Mouse (Mus musculus) cerebellum, adult 9-11 months (tissue): ENCODE results near the gene Sec24c.
"Not testable (repeated sequence)": the region's sequence is repeated elsewhere in the genome, so short reads cannot be mapped to it uniquely, and the experiment has no call there.

Experiments used
- DNase-seq: peaks from one replicate; pipeline ENCODE4 v3.0.0; 2022

The Sec24c gene

DNA sequence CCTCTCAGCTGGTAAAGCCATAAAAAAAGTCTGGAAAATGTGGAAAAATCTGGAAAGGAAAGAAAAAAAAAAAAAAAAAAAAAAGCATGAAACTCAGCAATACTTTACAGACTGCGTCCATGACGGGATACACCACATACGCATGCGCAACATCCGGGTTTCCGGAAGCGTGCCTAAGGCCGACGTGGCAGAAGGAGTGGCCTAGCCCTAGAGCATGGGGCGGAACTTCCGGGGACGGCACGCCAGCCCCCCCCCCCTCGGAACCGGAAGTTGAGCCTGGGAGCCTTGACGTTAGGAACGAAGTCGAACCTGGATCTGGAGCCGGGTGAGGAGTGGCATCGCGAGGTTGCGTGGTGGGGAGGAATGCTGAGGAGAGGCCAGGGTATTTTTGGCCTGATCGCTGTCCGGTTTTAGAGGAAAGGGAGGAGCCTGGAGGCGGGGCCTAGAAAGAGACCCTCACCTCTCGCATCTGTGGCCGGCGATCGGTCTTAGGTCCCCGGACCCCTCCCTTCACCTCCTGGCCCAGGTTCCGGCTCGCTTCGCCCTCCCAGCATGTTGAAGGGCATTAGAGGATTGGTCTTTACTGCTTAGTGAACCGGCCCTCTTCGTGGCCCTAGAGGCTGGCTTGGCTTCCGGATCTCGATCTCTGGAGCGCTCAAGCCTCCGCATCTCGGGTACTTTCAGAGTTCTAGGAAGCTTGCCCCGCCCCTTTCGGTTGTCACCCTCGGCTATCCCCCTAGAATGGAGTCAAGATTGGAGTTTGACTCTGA lies at the start of gene Sec24c:
Gene Sec24c, plus strand, starts transcription at position 245 of the 770 bp plus-strand sequence.
- DNase-seq, result peak; percentile 97

GRCm38 (mm10) chr14:20626447-20626846 lies 47.7 kb upstream of the Sec24c start:
- no peak for DNase-seq

DNA sequence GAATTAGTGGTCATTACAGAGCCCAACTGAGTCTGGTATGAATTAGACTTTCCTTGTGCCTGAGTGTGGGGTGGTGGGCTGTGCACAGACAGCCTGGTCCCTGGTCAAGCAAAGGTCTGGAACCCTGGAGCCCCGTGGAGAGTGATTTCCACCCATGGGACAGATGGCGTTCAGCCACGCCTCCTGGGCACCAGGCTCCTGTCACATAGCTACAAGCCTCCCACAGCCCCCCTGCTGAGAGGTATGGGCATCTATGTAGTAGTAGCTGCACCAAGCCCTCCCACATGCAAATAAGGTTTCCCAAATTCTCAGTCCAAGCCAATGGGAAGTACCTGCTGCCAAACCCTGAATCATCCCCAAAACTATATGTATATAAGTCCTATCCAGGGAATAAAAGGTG lies 47.1 kb upstream of the Sec24c start:
- DNase-seq, result peak; percentile 35

DNA sequence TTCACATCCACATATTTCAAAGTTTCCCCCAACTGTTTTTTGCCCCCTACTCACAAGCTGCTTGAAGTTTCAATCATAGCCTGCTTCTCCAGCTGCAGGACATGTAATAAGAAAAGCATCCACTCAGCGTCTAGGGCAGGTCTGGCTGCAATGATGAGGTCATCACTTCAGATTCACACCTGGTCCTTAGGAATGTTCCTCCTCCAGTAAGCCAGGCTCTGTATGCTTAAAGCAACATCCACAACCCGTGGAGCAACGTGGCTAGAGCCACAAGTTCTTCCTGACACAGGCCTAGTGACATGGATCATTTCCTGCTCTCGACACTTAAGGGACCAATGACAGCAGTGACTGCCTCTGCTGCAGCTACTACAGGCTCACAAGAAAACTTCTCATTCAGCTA lies 42.9 kb upstream of the Sec24c start:
- DNase-seq, result no peak

- DNase-seq, result no peak
Observed at GRCm38 (mm10) chr14:20635546-20635945, 38.6 kb upstream of the Sec24c start.

DNA sequence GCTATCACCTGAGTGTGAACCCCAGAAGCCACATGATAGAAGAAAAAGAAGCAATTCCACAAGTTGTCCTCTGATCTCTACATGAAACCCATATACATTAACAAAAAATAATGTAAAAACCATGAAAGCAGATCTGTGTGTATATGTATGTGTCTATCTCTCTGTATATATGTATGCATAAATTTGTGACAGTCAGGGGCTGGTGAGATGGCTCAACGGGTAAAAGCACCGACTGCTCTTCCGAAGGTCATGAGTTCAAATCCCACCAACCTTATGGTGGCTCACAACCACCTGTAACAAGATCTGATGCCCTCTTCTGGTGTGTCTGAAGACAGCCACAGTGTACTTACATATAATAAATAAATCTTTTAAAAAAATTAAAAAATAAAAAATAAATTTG lies 37.1 kb upstream of the Sec24c start:
- not testable (repeated sequence) for DNase-seq

DNA sequence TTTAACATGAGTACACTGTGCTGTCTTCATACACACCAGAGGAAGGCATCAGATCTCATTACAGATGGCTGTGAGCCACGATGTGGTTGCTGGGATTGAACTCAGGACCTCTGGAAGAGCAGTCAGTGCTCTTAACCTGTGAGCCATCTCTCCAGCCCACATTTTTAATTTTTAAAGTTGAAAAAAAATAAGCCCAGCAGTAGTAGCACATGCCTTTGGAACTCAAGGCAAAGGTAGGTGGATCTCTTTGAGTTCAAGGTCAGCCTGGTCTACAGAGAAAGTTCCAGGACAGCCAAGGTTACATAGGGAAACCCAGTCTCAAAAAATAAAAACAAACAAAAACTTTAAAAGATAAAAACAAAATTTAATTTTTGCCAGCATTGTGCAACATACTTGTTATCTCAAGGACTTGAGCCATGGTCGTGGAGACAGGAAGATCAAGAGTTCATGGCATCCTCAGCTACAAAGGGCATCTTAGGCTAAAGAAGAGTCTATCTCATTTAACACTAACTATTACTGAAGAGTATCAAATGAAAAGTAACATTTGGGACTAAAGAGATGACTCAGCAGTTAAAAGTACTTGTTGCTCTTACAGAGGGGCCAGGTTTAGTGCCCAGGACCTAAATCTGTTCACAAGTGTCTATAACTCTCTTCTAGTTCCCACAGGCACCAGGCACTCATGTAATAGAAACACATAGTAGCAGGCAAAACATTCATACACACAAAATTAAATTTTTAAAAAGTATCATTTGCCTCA lies 36.1 kb upstream of the Sec24c start:
- DNase-seq, result no peak

GRCm38 (mm10) chr14:20638702-20639101 lies 35.4 kb upstream of the Sec24c start:
- no peak for DNase-seq

- DNase-seq, result no peak
Observed at GRCm38 (mm10) chr14:20639918-20640619, 34.0 kb upstream of the Sec24c start.

DNA sequence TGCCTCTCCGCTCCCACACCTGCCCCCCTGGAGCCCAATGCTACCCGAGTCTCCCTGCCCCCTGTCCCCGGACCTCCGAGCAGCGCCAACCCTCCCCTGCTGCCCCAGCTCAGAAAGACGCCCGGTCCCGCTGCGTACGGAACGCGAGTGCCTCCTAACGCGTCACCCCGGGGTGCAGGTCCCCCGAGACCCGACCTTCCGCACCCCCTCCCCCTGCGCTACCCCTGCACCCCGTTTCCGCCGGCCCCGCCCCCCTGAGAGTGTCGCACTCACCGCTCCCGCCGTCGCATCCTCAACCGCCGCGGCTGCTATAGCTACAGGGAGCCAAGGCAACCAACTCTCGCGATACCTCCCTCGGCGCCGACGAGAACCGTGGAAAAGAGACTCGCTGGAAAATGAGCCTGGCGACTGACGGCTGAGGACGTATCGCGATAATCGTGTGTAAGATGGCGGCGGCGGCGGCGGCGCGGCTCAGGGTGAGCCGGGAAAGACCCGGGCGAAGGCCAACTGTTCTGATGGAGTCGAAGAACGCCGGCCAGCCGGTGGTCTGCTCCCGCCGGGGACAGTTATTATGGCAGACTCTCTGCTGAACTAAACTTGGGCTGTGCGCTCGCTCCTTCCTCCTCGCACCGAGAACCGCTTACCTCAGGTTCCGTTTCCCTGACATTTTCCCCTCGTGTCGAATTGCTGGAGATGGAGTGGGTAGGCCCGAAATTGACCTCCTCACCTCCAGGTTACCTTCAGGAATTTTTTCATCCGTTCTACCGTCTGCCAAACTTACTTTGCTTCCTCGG lies 33.3 kb upstream of the Sec24c start, which contains the start of gene Usp54:
Gene Usp54, minus strand, starts transcription at position 420 of the 794 bp plus-strand sequence.
- DNase-seq, result peak; percentile 96

- DNase-seq, result no peak
Observed at GRCm38 (mm10) chr14:20641438-20641875, 32.7 kb upstream of the Sec24c start.

- no peak for DNase-seq
Observed at GRCm38 (mm10) chr14:20645547-20645946, 28.6 kb upstream of the Sec24c start.

DNA sequence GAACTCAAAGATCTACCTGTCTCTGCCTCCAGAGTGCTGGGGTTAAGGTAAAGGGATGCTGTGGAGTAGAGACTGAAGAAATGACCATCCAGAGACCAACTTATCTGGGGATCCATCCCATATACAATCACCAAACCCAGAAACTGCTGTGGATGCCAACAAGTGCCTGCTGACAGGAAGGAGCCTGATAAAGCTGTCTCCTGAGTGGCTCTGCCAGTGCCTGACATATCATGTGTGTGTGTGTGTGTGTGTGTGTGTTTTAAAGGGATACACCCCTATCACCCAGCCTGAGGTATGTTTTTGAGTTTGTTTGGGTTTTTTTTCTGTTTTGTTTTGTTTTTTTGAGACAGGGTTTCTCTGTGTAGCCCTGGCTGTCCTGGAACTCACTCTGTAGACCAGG lies 27.7 kb upstream of the Sec24c start:
- DNase-seq, result no peak

DNA sequence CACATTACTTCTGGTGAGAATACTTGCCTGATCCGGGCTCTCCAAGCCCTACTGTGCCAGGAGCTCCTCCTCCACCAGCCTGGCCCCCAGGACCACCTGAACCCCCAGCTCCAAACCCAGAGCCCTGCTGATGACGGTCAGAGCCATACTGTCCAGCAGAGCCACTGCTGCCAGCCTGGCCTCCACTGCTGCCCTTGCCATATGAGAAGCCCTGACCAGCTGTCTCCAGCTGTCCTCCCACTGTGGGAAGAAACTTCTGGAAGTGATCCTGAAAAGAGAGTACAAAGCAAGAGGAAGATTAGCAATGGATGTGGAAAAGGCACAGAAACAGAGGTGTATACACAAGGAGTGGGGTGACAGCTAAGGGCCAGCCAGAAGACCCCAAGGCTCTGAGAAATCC lies 23.1 kb upstream of the Sec24c start:
- DNase-seq, result no peak

DNA sequence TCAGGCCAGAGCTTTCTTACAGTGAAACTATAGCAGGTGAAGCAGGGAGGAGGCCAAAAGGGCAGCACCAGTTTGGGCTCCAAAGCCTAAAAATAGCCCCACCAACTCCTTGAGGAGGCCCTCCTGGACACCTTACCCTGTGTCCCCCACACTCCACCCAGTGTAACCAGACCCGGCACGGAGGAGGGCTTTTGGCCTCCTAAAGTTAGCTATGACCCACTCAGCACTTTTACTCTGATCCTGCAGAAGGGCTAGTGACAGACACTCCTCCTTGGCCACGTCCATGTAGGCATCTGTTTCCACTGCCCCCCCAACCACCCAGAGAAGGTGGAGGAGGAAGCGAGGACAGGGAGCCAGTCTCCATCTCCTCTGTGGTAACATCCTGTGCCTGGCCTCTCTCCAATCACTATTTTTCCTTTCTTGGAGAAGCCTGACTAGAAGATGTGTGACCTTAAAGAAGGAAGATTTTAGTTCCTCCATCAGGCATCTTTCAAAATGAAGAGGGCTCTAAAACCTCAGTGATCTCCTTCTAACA lies 22.3 kb upstream of the Sec24c start:
- no peak for DNase-seq

DNA sequence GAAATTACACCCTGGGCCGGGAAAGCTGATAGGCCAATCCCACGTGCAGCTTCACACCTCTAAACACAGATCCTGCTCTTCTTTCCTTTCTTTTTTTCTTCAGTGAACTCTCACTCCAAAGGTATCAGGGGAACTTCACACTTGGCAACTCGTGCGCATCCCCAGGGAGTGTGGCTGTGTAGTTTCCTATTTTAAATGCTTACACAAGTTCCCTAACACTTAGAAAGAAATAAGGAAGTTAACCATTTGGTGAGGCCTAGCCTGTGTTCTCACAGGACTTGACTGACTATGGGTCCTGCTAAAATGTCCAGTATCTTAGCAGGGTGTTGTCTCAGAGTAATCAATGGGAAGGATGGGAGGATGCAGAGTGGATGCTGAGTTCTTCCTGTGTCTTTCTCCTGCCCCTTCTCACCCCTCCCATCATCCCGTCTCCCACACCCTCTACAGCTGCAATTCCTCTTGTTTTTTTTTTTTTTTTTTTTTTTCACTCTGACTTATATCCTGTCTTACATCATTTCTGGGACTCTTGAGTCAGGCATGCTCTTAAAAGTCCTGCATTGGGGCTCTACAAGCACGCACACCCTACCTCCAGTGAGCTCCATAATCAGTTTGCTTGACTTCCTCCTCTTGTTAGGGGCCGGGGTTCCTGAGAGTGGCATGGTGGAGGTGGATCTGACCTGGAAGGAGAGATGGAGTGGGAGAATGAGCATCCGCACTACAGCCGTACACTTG lies 19.3 kb upstream of the Sec24c start:
- no peak for DNase-seq

GRCm38 (mm10) chr14:20655731-20656130 lies 18.4 kb upstream of the Sec24c start:
- no peak for DNase-seq

DNA sequence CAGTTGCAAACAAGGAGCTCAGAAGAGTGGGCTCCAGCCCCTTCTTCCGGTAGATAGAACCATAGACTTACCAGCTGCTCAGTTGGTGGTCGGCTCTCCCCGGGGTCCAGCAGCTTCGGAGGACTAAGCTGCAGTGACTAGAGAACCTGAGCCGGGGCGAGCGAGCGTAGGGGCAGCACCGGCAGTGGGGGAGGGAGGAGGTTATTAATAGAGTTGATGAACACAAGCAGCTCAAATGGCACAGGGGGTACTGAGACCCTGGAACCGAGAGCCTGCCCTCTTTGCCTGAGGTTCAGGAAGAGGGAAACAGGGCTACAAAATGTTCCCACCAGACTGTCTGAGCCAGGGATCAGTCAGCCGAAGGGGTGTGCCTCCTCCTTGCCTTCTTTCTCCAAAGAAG lies 17.7 kb upstream of the Sec24c start, which contains the start of gene Myoz1:
Gene Myoz1, minus strand, starts transcription at position 180 of the 400 bp plus-strand sequence.
- DNase-seq, result no peak

- no peak for DNase-seq
Observed at GRCm38 (mm10) chr14:20658326-20658725, 15.8 kb upstream of the Sec24c start.

DNA sequence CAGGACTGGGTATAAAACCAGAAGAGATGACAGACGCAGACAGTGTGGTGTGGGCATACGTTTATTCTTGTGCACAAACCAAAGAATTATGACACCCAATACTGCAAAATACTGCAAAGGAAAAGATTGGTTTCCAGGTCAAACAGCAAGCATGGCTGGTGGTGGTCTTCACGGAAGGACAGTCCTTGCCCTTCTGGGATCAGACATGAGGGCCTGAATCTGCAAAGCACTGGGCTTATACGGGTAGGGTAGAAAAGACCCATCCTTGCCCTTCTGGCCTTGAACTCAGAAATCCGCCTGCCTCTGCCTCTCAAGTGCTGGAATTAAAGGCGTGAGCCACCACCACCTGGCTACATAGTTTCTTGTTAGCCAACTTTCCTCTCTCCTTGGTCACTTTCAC lies 15.2 kb upstream of the Sec24c start:
- no peak for DNase-seq

DNA sequence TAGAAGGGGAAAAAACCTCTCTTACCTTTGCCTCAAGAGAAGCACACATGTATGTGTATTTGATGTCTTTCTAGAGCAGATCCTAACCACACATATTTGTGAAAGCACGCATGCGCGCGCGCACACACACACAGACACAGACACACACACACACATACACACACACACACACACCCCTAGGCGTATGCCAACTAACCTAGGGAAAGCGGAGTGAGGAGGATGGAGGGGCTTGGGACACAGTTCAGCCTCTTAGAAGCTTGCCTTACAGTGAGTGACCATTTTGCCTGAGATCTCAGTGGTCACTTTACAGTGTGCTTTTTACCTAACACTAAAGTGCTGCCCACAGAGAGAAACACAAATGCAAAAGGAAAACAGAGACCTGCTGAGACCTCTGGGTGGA lies 14.4 kb upstream of the Sec24c start:
- no peak for DNase-seq
